Mouse (Mus musculus): ENCODE measurements around the gene Mpzl1. TPM values are rescaled to one million over a fixed set of nuclear protein-coding genes. Genes with fewer than 3 reads are reported as not detected.

Mpzl1 gene
- total and polyA plus RNA-seq, 3 experiments: 15.1 to 19.7 (median 18.3) TPM

DNA sequence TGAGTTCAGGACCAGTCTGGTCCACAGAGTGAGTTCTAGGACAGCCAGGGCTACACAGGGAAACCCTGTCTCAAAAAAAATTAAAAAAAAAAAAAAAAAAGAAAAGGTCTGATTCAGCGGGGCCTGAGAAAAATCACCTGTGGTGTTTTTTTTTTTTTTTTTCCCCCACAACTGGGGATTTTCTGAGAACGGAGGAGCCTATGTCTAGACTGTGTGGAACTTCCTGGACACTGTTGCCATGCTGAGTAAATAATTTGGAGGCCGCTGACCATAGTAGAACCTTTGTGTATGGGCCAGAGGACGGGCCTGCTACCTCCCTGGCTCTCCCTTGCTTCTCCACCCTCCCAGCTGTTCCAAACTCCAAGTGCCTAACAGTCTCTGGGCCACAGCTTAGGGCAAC, 34.6 kb upstream of the Mpzl1 start:
- intact Hi-C loops (cut with DNase I): loop anchor here (10.0 kb wide), 1 partner anchor 176 kb away; no protein-coding TSS in a partner anchor

DNA sequence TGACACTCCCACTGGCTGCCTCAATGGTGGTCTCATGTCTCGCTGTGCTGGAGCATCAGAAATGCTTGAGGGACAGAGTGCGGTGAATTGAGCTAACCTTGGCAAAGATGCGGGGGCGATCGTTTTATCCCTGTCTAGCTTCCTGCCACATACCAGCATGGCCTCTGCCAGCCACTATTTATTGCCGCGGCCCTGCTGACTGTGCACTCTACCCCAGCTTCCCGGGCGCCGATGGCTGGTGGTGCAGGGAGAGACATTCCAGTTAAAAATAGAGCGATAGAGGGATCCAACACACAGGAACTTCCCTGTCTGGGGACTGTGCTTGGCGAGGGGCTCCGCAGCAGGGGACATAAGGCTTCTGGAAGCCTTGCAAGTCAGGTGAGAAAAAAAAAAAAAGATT, 33.0 kb upstream of the Mpzl1 start:
- Histone ChIP-seq H3K4me3 (no peak overlapping the region), H3K27me3 (ENCODE audit: control insufficient read depth, insufficient read depth, low read length) (no peaks in the 10 kb centered on the region), H3K36me3 (ENCODE audit: control insufficient read depth, insufficient read depth, low read length) (peaks cover 25% of the 10 kb centered on the region), H3K4me1 (ENCODE audit: control insufficient read depth, insufficient read depth, low read length) (peaks cover 42% of the 10 kb centered on the region), H3K79me2 (replicated peaks; ENCODE audit: control insufficient read depth, insufficient read depth, low read length) (no peaks in the 10 kb centered on the region; the same call in 1 of the 2 replicates), H3K27ac (peak overlapping the region; percentile 72), H3K9ac (ENCODE audit: low read depth, low read length) (peak overlapping the region; percentile 31; the same call in 1 of the 2 replicates)
- peak in 1 of 2 experiments; percentile 80 for DNase-seq
- intact Hi-C loops (cut with DNase I): loop anchor here (10.0 kb wide), 1 partner anchor 177 kb away; no protein-coding TSS in a partner anchor
- TF ChIP-seq EP300 (IDR thresholded peaks at IDR 0.05; ENCODE audit: insufficient read depth, low read depth, low read length) (no peak), CTCF (IDR thresholded peaks at IDR 0.05) (no peak)
- WGBS: 27% methylated on average over 13 of the region's 13 CpGs

More for the DNA sequence above, 34.6 kb upstream of the Mpzl1 start:
- no peak for DNase-seq
- Histone ChIP-seq H3K36me3 (ENCODE audit: control insufficient read depth, insufficient read depth, low read length) (peaks cover 14% of the 10 kb centered on the region), H3K27me3 (ENCODE audit: control insufficient read depth, insufficient read depth, low read length) (no peaks in the 10 kb centered on the region), H3K4me3 (no peak overlapping the region), H3K4me1 (ENCODE audit: control insufficient read depth, insufficient read depth, low read length) (peaks cover 36% of the 10 kb centered on the region), H3K27ac (peak overlapping the region; percentile 72; the same call in 1 of the 2 replicates), H3K79me2 (replicated peaks; ENCODE audit: control insufficient read depth, insufficient read depth, low read length) (no peaks in the 10 kb centered on the region; the same call in 1 of the 2 replicates), H3K9ac (ENCODE audit: low read depth, low read length) (peak overlapping the region; percentile 19; the same call in 1 of the 2 replicates)
- TF ChIP-seq CTCF (IDR thresholded peaks at IDR 0.05) (no peak), EP300 (IDR thresholded peaks at IDR 0.05; ENCODE audit: insufficient read depth, low read depth, low read length) (no peak), POLR2A (IDR thresholded peaks at IDR 0.05; ENCODE audit: insufficient read depth, low read depth, low read length) (no peak)
- 9% methylated on average over 4 of the region's 4 CpGs for WGBS

DNA sequence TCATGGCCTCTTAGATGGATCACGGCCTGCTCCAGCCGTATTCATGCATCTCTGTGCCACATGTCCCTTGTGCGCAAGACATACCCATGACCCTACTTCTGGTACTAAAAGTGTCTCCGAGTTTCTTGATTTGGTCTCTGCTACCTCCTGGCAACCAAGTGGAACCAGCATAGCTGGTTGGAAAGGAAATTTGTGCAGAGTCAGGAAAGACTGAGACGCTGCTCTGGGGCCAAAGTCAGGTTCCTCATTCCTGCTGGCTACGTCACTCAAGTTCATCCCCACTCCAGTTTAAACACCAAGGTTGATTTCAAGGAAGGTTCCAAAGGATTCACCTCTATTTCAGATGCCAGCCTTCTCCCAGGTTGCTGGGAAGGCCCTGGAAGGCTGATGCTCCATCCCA, 32.6 kb upstream of the Mpzl1 start:
- TF ChIP-seq EP300 (IDR thresholded peaks at IDR 0.05; ENCODE audit: insufficient read depth, low read depth, low read length) (no peak), CTCF (IDR thresholded peaks at IDR 0.05) (no peak), POLR2A (IDR thresholded peaks at IDR 0.05; ENCODE audit: insufficient read depth, low read depth, low read length) (no peak)
- intact Hi-C loops (cut with DNase I): loop anchor here (10.0 kb wide), 1 partner anchor 178 kb away; no protein-coding TSS in a partner anchor
- Histone ChIP-seq H3K27me3 (ENCODE audit: control insufficient read depth, insufficient read depth, low read length) (no peaks in the 10 kb centered on the region), H3K4me3 (no peak overlapping the region), H3K9ac (ENCODE audit: low read depth, low read length) (no peak overlapping the region), H3K36me3 (ENCODE audit: control insufficient read depth, insufficient read depth, low read length) (peaks cover 28% of the 10 kb centered on the region), H3K79me2 (replicated peaks; ENCODE audit: control insufficient read depth, insufficient read depth, low read length) (no peaks in the 10 kb centered on the region; the same call in 1 of the 2 replicates), H3K27ac (peak overlapping the region; percentile 72), H3K4me1 (ENCODE audit: control insufficient read depth, insufficient read depth, low read length) (peaks cover 41% of the 10 kb centered on the region)
- no peak for DNase-seq
- WGBS: 58% methylated on average over 6 of the region's 6 CpGs

DNA sequence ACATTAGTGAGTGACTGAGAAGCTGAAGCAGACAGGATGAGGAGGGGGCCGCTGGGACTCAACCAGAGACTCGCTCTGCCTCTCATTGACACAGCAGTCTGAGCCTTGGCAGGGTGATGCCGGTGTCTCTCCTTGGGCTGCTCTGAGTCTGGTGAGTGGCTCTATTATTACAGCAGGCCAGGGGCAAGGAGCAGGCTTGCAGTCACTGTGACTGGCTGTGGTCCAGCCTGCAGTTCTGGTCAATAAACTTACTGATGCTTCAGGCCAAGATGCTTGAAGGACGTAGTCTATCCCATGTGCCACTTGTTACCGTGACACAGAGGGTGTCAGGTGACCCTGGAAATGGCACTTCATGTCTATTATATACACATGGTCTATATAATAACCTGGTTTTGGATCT, 31.4 kb upstream of the Mpzl1 start:
- 58% methylated on average over 5 of the region's 5 CpGs for WGBS
- 0 out of 2 replicates have a peak, but pooled peaks have one; percentile 29 for TF ChIP-seq EP300 (IDR thresholded peaks at IDR 0.05; ENCODE audit: insufficient read depth, low read depth, low read length)
- TF ChIP-seq POLR2A (IDR thresholded peaks at IDR 0.05; ENCODE audit: insufficient read depth, low read depth, low read length): no peak
- peak overlapping the region; percentile 31 for H3K27ac ChIP-seq
- no peaks in the 10 kb centered on the region for H3K27me3 ChIP-seq (ENCODE audit: control insufficient read depth, insufficient read depth, low read length)
- intact Hi-C loops (cut with DNase I): loop anchor here (10.0 kb wide), 1 partner anchor 179 kb away; no protein-coding TSS in a partner anchor
- H3K4me1 ChIP-seq (ENCODE audit: control insufficient read depth, insufficient read depth, low read length): peaks cover 41% of the 10 kb centered on the region
- H3K9ac ChIP-seq (ENCODE audit: low read depth, low read length): 0 out of 2 replicates have a peak overlapping the region, but pooled peaks have one; percentile 1
- DNase-seq: no peak
- no peak overlapping the region for H3K4me3 ChIP-seq
- peaks cover 29% of the 10 kb centered on the region for H3K36me3 ChIP-seq (ENCODE audit: control insufficient read depth, insufficient read depth, low read length)
- no peaks in the 10 kb centered on the region; the same call in 1 of the 2 replicates for H3K79me2 ChIP-seq (replicated peaks; ENCODE audit: control insufficient read depth, insufficient read depth, low read length)

DNA sequence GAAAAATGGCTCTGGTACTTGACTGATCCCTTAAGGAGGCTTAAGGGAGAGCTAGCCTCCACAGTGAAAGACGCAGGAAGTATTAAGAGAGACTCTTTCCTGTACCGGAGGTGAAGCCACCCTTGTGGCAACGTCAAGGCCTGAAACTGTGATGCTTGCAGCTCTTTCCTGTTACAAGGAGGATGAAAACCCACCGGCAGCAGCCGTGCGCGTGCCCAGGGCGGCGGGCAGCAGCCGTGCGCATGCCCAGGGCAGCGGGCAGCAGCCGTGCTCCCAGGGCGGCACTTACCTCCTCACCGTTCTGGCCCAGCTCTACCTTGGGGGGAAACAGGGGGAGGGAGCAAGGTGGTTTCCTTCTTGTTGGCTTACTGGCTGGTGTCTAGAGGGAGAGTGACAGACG, 28.9 kb upstream of the Mpzl1 start:
- H3K79me2 ChIP-seq (replicated peaks; ENCODE audit: control insufficient read depth, insufficient read depth, low read length): no peaks in the 10 kb centered on the region
- H3K27me3 ChIP-seq (ENCODE audit: control insufficient read depth, insufficient read depth, low read length): no peaks in the 10 kb centered on the region
- WGBS: 28% methylated on average over 16 of the region's 16 CpGs
- no peak overlapping the region for H3K4me3 ChIP-seq
- intact Hi-C loops (cut with DNase I): loop anchor here (2.0 to 10.0 kb wide), 2 partner anchors 16 to 182 kb away; no protein-coding TSS in a partner anchor
- H3K4me1 ChIP-seq (ENCODE audit: control insufficient read depth, insufficient read depth, low read length): peaks cover 27% of the 10 kb centered on the region
- no peak for TF ChIP-seq EP300 (IDR thresholded peaks at IDR 0.05; ENCODE audit: insufficient read depth, low read depth, low read length)
- TF ChIP-seq CTCF (IDR thresholded peaks at IDR 0.05): no peak
- H3K36me3 ChIP-seq (ENCODE audit: control insufficient read depth, insufficient read depth, low read length): peaks cover 27% of the 10 kb centered on the region
- H3K9ac ChIP-seq (ENCODE audit: low read depth, low read length): peak overlapping the region; percentile 31
- peak overlapping the region; percentile 82 for H3K27ac ChIP-seq
- DNase-seq: peak in 1 of 2 experiments; percentile 35

DNA sequence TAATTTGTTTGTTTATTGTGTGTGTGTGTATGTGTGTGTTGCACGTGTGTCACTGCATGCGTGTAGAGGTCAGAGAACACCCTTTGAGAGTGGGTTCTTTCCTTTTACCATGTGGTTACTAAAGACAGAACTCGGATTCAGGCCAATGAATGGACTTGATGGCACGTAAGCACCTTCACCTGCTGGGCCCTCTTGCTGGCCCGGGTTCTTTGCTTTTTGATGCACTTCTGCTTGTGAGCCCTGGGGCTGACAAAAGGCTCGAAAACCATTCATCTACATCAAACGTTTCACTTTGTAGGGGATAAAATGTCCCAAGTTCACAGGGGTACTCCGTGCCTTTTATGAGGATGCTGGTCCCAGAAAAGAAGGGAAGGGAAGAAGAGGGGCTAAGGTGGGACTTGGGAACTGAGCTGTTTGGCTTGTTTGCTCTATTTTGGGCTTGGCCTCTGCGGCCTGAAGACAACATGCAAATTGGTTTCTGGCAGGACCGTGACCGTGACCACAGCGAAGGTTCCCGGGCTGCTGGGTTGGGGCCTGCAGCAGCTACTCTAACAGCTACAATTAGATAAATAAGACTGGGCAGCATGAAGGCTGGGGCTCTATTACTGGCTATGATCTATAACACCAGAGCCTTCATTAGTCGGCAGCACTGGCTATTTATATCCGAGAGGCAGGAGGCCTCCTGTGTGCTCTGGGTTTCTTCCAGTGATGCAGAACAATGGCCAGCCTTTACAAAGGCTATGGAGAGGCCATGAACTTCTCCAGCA, 28.3 kb upstream of the Mpzl1 start:
- no peaks in the 10 kb centered on the region for H3K27me3 ChIP-seq (ENCODE audit: control insufficient read depth, insufficient read depth, low read length)
- WGBS: 39% methylated on average over 15 of the region's 15 CpGs
- no peak for TF ChIP-seq CTCF (IDR thresholded peaks at IDR 0.05)
- no peak for TF ChIP-seq POLR2A (IDR thresholded peaks at IDR 0.05; ENCODE audit: insufficient read depth, low read depth, low read length)
- peak; percentile 36; the same call in 1 of the 2 replicates for TF ChIP-seq EP300 (IDR thresholded peaks at IDR 0.05; ENCODE audit: insufficient read depth, low read depth, low read length)
- H3K27ac ChIP-seq: peak overlapping the region; percentile 82
- H3K4me3 ChIP-seq: no peak overlapping the region
- H3K4me1 ChIP-seq (ENCODE audit: control insufficient read depth, insufficient read depth, low read length): peaks cover 25% of the 10 kb centered on the region
- no peak overlapping the region; the same call in 1 of the 2 replicates for H3K9ac ChIP-seq (ENCODE audit: low read depth, low read length)
- intact Hi-C loops (cut with DNase I): loop anchor here (2.0 to 10.0 kb wide), 2 partner anchors 16 to 182 kb away; no protein-coding TSS in a partner anchor
- H3K36me3 ChIP-seq (ENCODE audit: control insufficient read depth, insufficient read depth, low read length): peaks cover 25% of the 10 kb centered on the region
- peak in 1 of 2 experiments; percentile 69 for DNase-seq
- no peaks in the 10 kb centered on the region for H3K79me2 ChIP-seq (replicated peaks; ENCODE audit: control insufficient read depth, insufficient read depth, low read length)

Data from heart, adult 2 months (tissue).